In genomic region chr9:121928498-121928897, GRCm38 (mm10) we compare ENCODE assay signal across 9 mouse cellular contexts. TPM values are rescaled to one million over a fixed set of nuclear protein-coding genes. Genes with fewer than 3 reads are reported as not detected.
A peak's percentile ranks its signal among the peaks of the same experiment; 100 is the strongest.
DNase-seq lines count a peak whose midpoint lies in the region; ATAC-seq and TF ChIP-seq lines count a peak whose summit lies in the region.
"Had no signal": no experiment of that assay in that cellular context is flagged by ENCODE, and none has a peak within 500 bp of the region (broad histone marks: within the 10 kb centered on the region; RNA-seq: fewer than 3 reads in every experiment).

No protein-coding gene starts in this region.

- H3K4me3 ChIP-seq in cortical plate, adult 2 months (ENCODE audit: insufficient read depth, low read length), result no peak overlapping the region

- H3K4me1 ChIP-seq in cortical plate, adult 2 months (ENCODE audit: control insufficient read depth, insufficient read depth, low read length), result no peaks in the 10 kb centered on the region

- TF ChIP-seq CTCF in cortical plate, adult 2 months (IDR thresholded peaks at IDR 0.05; ENCODE audit: extremely low read depth, insufficient read depth, low read length), result peak; percentile 81

- DNase-seq in cerebellum, adult 18-20 months, result peak; percentile 46 to 71
- peak; percentile 36 for DNase-seq in ovary, postnatal 36 days (ENCODE audit: low spot score)
- no peak for DNase-seq in ovary, adult 18-20 months (ENCODE audit: low spot score)
- DNase-seq in lung, postnatal 10 days, result peak; percentile 44
- peak; percentile 62 for DNase-seq in spleen, adult 12 weeks (ENCODE audit: low spot score)

- H3K27ac ChIP-seq in cortical plate, adult 2 months (ENCODE audit: insufficient read depth, low read length), result no peak overlapping the region

- no peak for TF ChIP-seq POLR2A in cortical plate, adult 2 months (IDR thresholded peaks at IDR 0.05; ENCODE audit: extremely low read depth, insufficient read depth, low read length)

- no peak for ATAC-seq in cerebellum, adult (ENCODE audit: insufficient number of reproducible peaks, low FRiP score, low TSS enrichment)
- peak; percentile 18 for ATAC-seq in inflammation-experienced regulatory T-cells, adult 6 months

RNA-seq across cellular contexts. Expression of gene Cyp8b1, which starts 12.4 kb away (rescaled TPM):
- not detected in 2 replicates for polyA plus RNA-seq in cortical plate, adult 2 months (2012; rRNA removed)
- polyA plus RNA-seq in inflammation-experienced regulatory T-cells, adult 6 months (2017; shearing (Covaris generic)), result not detected
- polyA plus RNA-seq: neural tube, embryonic 14.5 days had no signal

RNA-seq across cellular contexts. Expression of gene Fam198a, which starts 22.3 kb away (rescaled TPM):
- polyA plus RNA-seq in cortical plate, adult 2 months (2012; rRNA removed), result 4.6 and 4.9 TPM in 2 replicates
- polyA plus RNA-seq in inflammation-experienced regulatory T-cells, adult 6 months (2017; shearing (Covaris generic)), result under 1 TPM in 1 of 3 experiments, not detected in 2; 0.12 TPM

RNA-seq across cellular contexts. Expression of gene Ackr2, which starts 30.3 kb away (rescaled TPM):
- polyA plus RNA-seq in cortical plate, adult 2 months (2012; rRNA removed), result 4.7 and 5.7 TPM in 2 replicates
- not detected for polyA plus RNA-seq in inflammation-experienced regulatory T-cells, adult 6 months (2017; shearing (Covaris generic))
